Mouse (Mus musculus) heart, embryonic 11.5 days (tissue): ENCODE measurements around the gene Dido1. TPM values are rescaled to one million over a fixed set of nuclear protein-coding genes. Genes with fewer than 3 reads are reported as not detected.

Experiments used
- ATAC-seq: fragments of 200-750 bp; cut with Nextera tagmentation; replicated peaks from 2 replicates; pipeline ENCODE4 v1.8.0; 2017; ENCODE audit warnings: moderate library complexity; ENCODE audit not compliant: insufficient number of reproducible peaks, low FRiP score, low TSS enrichment
- H3K27ac ChIP-seq: fragments of 300-500 bp; sonication (generic); 2 replicates; pipeline ENCODE4 v1.5.1; 2014; ENCODE audit warnings: mild to moderate bottlenecking, low read depth, low read length
- H3K27me3 ChIP-seq: fragments of 300-500 bp; sonication (generic); 2 replicates; pipeline ENCODE4 v1.6.1; 2014; ENCODE audit warnings: mild to moderate bottlenecking, low read length, mixed read lengths; ENCODE audit not compliant: control insufficient read depth, insufficient read depth
- H3K36me3 ChIP-seq: fragments of 300-500 bp; sonication (generic); 2 replicates; pipeline ENCODE4 v1.6.1; 2014; ENCODE audit warnings: mild to moderate bottlenecking, low read length, moderate library complexity, mixed read lengths; ENCODE audit not compliant: control insufficient read depth, insufficient read depth
- H3K4me1 ChIP-seq: fragments of 300-500 bp; sonication (generic); 2 replicates; pipeline ENCODE4 v1.6.1; 2014; ENCODE audit warnings: low read length; ENCODE audit not compliant: control insufficient read depth, insufficient read depth
- H3K4me2 ChIP-seq: fragments of 300-500 bp; sonication (generic); 2 replicates; pipeline ENCODE4 v1.6.1; 2014; ENCODE audit warnings: mild to moderate bottlenecking, moderate library complexity
- H3K4me3 ChIP-seq: fragments of 300-500 bp; sonication (generic); 2 replicates; pipeline ENCODE4 v1.5.1; 2014; ENCODE audit warnings: low read depth, low read length
- H3K9ac ChIP-seq: fragments of 300-500 bp; sonication (generic); 2 replicates; pipeline ENCODE4 v1.6.1; 2014; ENCODE audit warnings: mild to moderate bottlenecking, low read depth, low read length, moderate library complexity
- H3K9me3 ChIP-seq: fragments of 300-500 bp; sonication (generic); replicated peaks from 2 replicates; pipeline ENCODE4 v1.6.1; 2016; ENCODE audit warnings: low read length; ENCODE audit not compliant: control insufficient read depth
- WGBS: fragments of 180-500 bp; shearing (Covaris S2); extraction: QIAGEN DNeasy Blood & Tissue Kit; methylation state at CpG from one replicate; pipeline ENCODE4 v1.1.7; 2014; ENCODE audit not compliant: insufficient replicate concordance; 5-methylcytosine and 5-hydroxymethylcytosine counted together
- polyA plus RNA-seq: library from polyadenylated mRNA; unstranded; fragments of >200 nt; fragmentation: Nextera tagmentation; extraction: Ambion mirVana; gene quantifications from 2 replicates; pipeline ENCODE4 v1.2.1, GENCODE M21; 2014

Gene Dido1
- polyA plus RNA-seq, 1 experiment from 2014 or later = 21.3 TPM

DNA sequence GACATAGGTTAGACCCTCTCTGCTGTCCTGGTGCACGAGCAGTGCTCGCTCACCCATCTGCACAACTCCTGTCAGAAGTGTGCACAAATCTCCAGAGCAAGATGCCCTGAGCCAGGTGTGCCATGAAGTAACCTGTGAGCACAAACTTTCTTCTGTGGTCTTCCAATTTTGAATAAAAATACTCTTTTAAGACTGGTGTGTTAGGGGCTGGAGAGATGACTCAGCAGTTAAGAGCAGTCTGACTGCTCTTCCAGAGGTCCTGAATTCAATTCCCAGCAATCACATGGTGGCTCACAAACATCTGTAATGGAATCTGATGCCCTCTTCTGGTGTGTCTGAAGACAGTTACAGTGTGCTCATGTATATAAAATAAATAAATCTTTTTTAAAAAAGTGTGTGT is 33.5 kb upstream of the Dido1 start:
- no peak overlapping the region for H3K9ac ChIP-seq
- no peak overlapping the region for H3K4me3 ChIP-seq
- WGBS = 86% methylated on average over 2 of the region's 2 CpGs
- no peaks in the 10 kb centered on the region for H3K36me3 ChIP-seq
- H3K27me3 ChIP-seq = peaks cover 7% of the 10 kb centered on the region; the same call in 1 of the 2 replicates
- no peaks in the 10 kb centered on the region for H3K9me3 ChIP-seq
- no peak for ATAC-seq
- H3K27ac ChIP-seq = no peak overlapping the region
- H3K4me2 ChIP-seq = no peak overlapping the region
- H3K4me1 ChIP-seq = no peaks in the 10 kb centered on the region

GRCm38 (mm10) chr2:180742820-180743219 is 33.0 kb upstream of the Dido1 start:
- H3K27ac ChIP-seq = no peak overlapping the region
- H3K9me3 ChIP-seq = no peaks in the 10 kb centered on the region
- no peak overlapping the region for H3K9ac ChIP-seq
- no peak overlapping the region for H3K4me2 ChIP-seq
- ATAC-seq = no peak
- H3K4me3 ChIP-seq = no peak overlapping the region
- WGBS = 78% methylated on average over 6 of the region's 6 CpGs
- H3K36me3 ChIP-seq = no peaks in the 10 kb centered on the region
- H3K4me1 ChIP-seq = no peaks in the 10 kb centered on the region
- H3K27me3 ChIP-seq = peaks cover 7% of the 10 kb centered on the region; the same call in 1 of the 2 replicates

GRCm38 (mm10) chr2:180741421-180741820 is 31.6 kb upstream of the Dido1 start:
- H3K9ac ChIP-seq = no peak overlapping the region
- WGBS = 60% methylated on average over 7 of the region's 7 CpGs
- no peak for ATAC-seq
- H3K27me3 ChIP-seq = peaks cover 7% of the 10 kb centered on the region; the same call in 1 of the 2 replicates
- H3K9me3 ChIP-seq = no peaks in the 10 kb centered on the region
- H3K4me3 ChIP-seq = no peak overlapping the region
- H3K4me1 ChIP-seq = no peaks in the 10 kb centered on the region
- no peak overlapping the region for H3K4me2 ChIP-seq
- H3K27ac ChIP-seq = no peak overlapping the region
- H3K36me3 ChIP-seq = no peaks in the 10 kb centered on the region

DNA sequence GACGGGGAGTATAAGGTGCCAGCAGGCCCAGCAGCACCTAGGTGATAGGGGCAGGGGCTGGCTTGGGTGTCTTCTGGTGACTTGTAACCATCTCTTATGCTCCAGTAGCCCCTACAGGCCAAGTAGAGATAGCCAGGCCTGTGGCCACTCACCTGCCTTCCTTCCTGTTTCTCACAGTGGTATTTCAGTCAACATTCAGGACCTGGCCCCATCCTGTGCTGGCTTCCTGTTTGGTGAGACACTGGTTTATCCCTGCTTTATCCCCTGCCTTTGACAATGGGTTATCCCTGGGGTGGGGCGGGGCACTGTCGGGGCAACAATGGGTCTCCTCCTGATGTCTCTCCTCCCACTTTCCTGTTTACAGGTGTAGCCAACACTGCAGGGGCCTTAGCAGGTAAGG is 30.6 kb upstream of the Dido1 start:
- Histone ChIP-seq H3K9me3 (no peaks in the 10 kb centered on the region), H3K27me3 (peaks cover 7% of the 10 kb centered on the region; the same call in 1 of the 2 replicates), H3K4me3 (no peak overlapping the region), H3K27ac (no peak overlapping the region), H3K4me1 (no peaks in the 10 kb centered on the region), H3K36me3 (no peaks in the 10 kb centered on the region), H3K4me2 (no peak overlapping the region), H3K9ac (no peak overlapping the region)
- no peak for ATAC-seq
- 24% methylated on average over 3 of the region's 3 CpGs for WGBS

DNA sequence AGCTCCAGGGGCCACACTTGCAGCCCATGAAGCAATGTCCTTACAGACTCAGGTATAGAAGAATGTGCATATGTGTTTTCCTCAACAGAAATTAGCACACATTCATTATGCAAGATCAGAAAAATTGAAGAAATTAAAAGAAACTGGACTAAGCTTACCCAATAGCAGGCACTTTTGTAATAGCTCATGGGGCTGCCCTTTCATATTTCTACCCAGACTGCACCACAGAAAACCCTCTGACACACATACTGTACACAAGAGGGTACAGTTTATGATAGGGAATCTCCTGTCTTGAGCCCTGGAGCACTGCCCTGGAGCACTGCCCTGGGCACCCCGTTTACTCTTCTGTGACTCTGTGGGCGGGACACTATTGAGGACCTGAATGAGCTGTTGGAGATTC is 28.2 kb upstream of the Dido1 start:
- WGBS = 67% methylated on average over 2 of the region's 2 CpGs
- no peak for ATAC-seq
- no peak overlapping the region for H3K27ac ChIP-seq
- H3K27me3 ChIP-seq = peaks cover 7% of the 10 kb centered on the region; the same call in 1 of the 2 replicates
- no peaks in the 10 kb centered on the region for H3K36me3 ChIP-seq
- no peaks in the 10 kb centered on the region for H3K9me3 ChIP-seq
- no peak overlapping the region for H3K4me3 ChIP-seq
- H3K9ac ChIP-seq = no peak overlapping the region
- no peak overlapping the region for H3K4me2 ChIP-seq
- H3K4me1 ChIP-seq = no peaks in the 10 kb centered on the region

DNA sequence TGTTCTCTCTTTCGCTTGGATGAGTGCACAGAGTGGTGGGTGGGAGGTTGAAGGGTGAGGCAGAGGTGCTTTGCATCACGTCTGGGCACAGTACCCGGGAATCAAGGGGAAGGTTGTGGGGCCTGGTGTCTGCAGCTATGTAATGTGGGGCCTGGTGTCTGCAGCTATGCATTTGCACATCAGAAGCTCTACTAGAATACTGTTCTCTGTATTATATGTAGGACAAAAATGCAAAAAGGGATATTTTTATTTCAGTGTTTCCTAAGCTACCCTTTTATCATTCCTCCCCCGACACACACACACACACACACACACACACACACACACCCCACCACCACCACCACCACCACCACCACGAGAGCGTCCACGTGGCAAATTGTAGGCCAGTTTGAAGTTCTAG is 25.4 kb upstream of the Dido1 start:
- H3K4me3 ChIP-seq = no peak overlapping the region
- no peaks in the 10 kb centered on the region for H3K4me1 ChIP-seq
- H3K27ac ChIP-seq = no peak overlapping the region
- no peaks in the 10 kb centered on the region for H3K9me3 ChIP-seq
- ATAC-seq = no peak
- H3K27me3 ChIP-seq = peaks cover 4% of the 10 kb centered on the region; the same call in 1 of the 2 replicates
- H3K4me2 ChIP-seq = no peak overlapping the region
- H3K36me3 ChIP-seq = no peaks in the 10 kb centered on the region
- no peak overlapping the region for H3K9ac ChIP-seq
- WGBS = 62% methylated on average over 7 of the region's 7 CpGs

- Histone ChIP-seq H3K4me2 (no peak overlapping the region), H3K9me3 (no peaks in the 10 kb centered on the region), H3K9ac (no peak overlapping the region), H3K27ac (no peak overlapping the region), H3K36me3 (no peaks in the 10 kb centered on the region), H3K4me3 (no peak overlapping the region), H3K4me1 (no peaks in the 10 kb centered on the region), H3K27me3 (no peaks in the 10 kb centered on the region; the same call in none of the 2 replicates)
- ATAC-seq = no peak
- WGBS = 60% methylated on average over 6 of the region's 6 CpGs
Measured at GRCm38 (mm10) chr2:180731984-180732383, 22.2 kb upstream of the Dido1 start.

DNA sequence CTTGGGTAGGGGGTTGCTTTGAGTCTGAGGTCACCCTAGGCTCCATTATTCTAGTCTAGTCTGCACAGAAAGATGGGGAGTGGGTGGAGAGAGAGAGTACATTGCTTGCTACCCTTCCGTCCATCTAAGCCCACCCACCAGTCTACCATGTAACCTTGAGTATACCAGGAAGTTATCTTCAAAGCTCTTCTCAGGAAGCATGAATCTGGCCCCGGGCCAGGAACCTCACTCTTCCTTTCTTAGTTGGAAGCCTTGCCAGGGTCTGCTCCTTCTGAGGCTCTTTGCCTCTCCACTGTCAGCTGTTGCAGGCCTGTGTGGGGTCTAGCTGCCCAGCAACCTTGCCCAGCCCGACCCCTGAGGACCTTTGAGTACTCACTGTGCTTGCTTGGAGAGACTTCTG is 21.2 kb upstream of the Dido1 start:
- 51% methylated on average over 3 of the region's 3 CpGs for WGBS
- Histone ChIP-seq H3K4me2 (no peak overlapping the region), H3K36me3 (no peaks in the 10 kb centered on the region), H3K9me3 (no peaks in the 10 kb centered on the region), H3K9ac (no peak overlapping the region), H3K4me3 (no peak overlapping the region), H3K27ac (no peak overlapping the region), H3K27me3 (no peaks in the 10 kb centered on the region; the same call in none of the 2 replicates), H3K4me1 (no peaks in the 10 kb centered on the region)
- ATAC-seq = no peak

DNA sequence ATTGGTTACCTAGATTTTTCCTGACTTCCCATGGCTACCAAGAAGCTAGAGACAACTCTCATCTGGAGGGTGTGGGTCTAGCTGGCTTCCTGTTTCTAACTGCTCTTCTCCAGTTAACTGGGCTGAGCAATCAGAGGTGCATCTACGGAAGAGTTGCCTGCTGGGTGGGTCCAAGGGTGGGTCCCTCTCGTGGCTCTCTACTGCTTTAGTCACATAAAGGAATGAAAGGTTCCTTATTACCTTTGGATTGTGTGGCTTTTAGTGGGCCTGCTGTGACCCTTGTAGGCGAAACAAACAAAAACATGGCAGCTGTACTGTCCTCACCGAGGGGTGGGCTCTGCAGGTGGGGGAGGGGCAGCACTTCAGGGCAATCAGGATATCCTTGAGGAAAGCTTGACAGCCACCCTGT is 17.8 kb upstream of the Dido1 start:
- WGBS = 56% methylated on average over 4 of the region's 4 CpGs
- no peak overlapping the region for H3K27ac ChIP-seq

More for the DNA sequence above, 17.8 kb upstream of the Dido1 start:
- ATAC-seq = no peak
- Histone ChIP-seq H3K4me1 (peaks cover 7% of the 10 kb centered on the region; the same call in 1 of the 2 replicates), H3K9me3 (no peaks in the 10 kb centered on the region), H3K9ac (no peak overlapping the region), H3K4me2 (no peak overlapping the region), H3K27me3 (no peaks in the 10 kb centered on the region; the same call in none of the 2 replicates), H3K4me3 (no peak overlapping the region), H3K36me3 (peaks cover 5% of the 10 kb centered on the region)
